Mouse (Mus musculus) heart, embryonic 11.5 days (tissue): ENCODE data around the gene Lsm2. TPM values are rescaled to one million over a fixed set of nuclear protein-coding genes. Genes with fewer than 3 reads are reported as not detected.
A peak's percentile ranks its signal among the peaks of the same experiment; 100 is the strongest.
"Not testable (repeated sequence)": the region's sequence is repeated elsewhere in the genome, so short reads cannot be mapped to it uniquely, and the experiment has no call there.

Experiments used
- ATAC-seq: fragments of 200-750 bp; cut with Nextera tagmentation; replicated peaks from 2 replicates; pipeline ENCODE4 v1.8.0; 2017; ENCODE audit warnings: moderate library complexity; ENCODE audit not compliant: insufficient number of reproducible peaks, low FRiP score, low TSS enrichment
- H3K27ac ChIP-seq: fragments of 300-500 bp; sonication (generic); 2 replicates; pipeline ENCODE4 v1.5.1; 2014; ENCODE audit warnings: mild to moderate bottlenecking, low read depth, low read length
- H3K27me3 ChIP-seq: fragments of 300-500 bp; sonication (generic); 2 replicates; pipeline ENCODE4 v1.6.1; 2014; ENCODE audit warnings: mild to moderate bottlenecking, low read length, mixed read lengths; ENCODE audit not compliant: control insufficient read depth, insufficient read depth
- H3K36me3 ChIP-seq: fragments of 300-500 bp; sonication (generic); 2 replicates; pipeline ENCODE4 v1.6.1; 2014; ENCODE audit warnings: mild to moderate bottlenecking, low read length, moderate library complexity, mixed read lengths; ENCODE audit not compliant: control insufficient read depth, insufficient read depth
- H3K4me1 ChIP-seq: fragments of 300-500 bp; sonication (generic); 2 replicates; pipeline ENCODE4 v1.6.1; 2014; ENCODE audit warnings: low read length; ENCODE audit not compliant: control insufficient read depth, insufficient read depth
- H3K4me2 ChIP-seq: fragments of 300-500 bp; sonication (generic); 2 replicates; pipeline ENCODE4 v1.6.1; 2014; ENCODE audit warnings: mild to moderate bottlenecking, moderate library complexity
- H3K4me3 ChIP-seq: fragments of 300-500 bp; sonication (generic); 2 replicates; pipeline ENCODE4 v1.5.1; 2014; ENCODE audit warnings: low read depth, low read length
- H3K9ac ChIP-seq: fragments of 300-500 bp; sonication (generic); 2 replicates; pipeline ENCODE4 v1.6.1; 2014; ENCODE audit warnings: mild to moderate bottlenecking, low read depth, low read length, moderate library complexity
- H3K9me3 ChIP-seq: fragments of 300-500 bp; sonication (generic); replicated peaks from 2 replicates; pipeline ENCODE4 v1.6.1; 2016; ENCODE audit warnings: low read length; ENCODE audit not compliant: control insufficient read depth
- WGBS: fragments of 180-500 bp; shearing (Covaris S2); extraction: QIAGEN DNeasy Blood & Tissue Kit; methylation state at CpG from one replicate; pipeline ENCODE4 v1.1.7; 2014; ENCODE audit not compliant: insufficient replicate concordance; 5-methylcytosine and 5-hydroxymethylcytosine counted together
- polyA plus RNA-seq: library from polyadenylated mRNA; unstranded; fragments of >200 nt; fragmentation: Nextera tagmentation; extraction: Ambion mirVana; gene quantifications from 2 replicates; pipeline ENCODE4 v1.2.1, GENCODE M21; 2014

The Lsm2 gene
- polyA plus RNA-seq, 1 experiment from 2014 or later = 169 TPM

- H3K27ac ChIP-seq = no peak overlapping the region; the same call in 1 of the 2 replicates
- H3K4me2 ChIP-seq = peak overlapping the region; percentile 91; the same call in 1 of the 2 replicates
- H3K9me3 ChIP-seq = no peaks in the 10 kb centered on the region
- no peak overlapping the region for H3K9ac ChIP-seq
- H3K4me1 ChIP-seq = peaks cover 10% of the 10 kb centered on the region
- peaks cover 7% of the 10 kb centered on the region; the same call in 1 of the 2 replicates for H3K27me3 ChIP-seq
- no peak for ATAC-seq
- 81% methylated on average over 3 of the region's 3 CpGs for WGBS
- H3K36me3 ChIP-seq = peaks cover 19% of the 10 kb centered on the region
- H3K4me3 ChIP-seq = no peak overlapping the region
Observed at GRCm38 (mm10) chr17:34953258-34953657, 28.4 kb upstream of the Lsm2 start.

GRCm38 (mm10) chr17:34953904-34954303 lies 27.8 kb upstream of the Lsm2 start:
- Histone ChIP-seq H3K4me3 (no peak overlapping the region), H3K27ac (no peak overlapping the region), H3K9ac (no peak overlapping the region), H3K4me2 (no peak overlapping the region), H3K4me1 (peaks cover 10% of the 10 kb centered on the region), H3K27me3 (peaks cover 7% of the 10 kb centered on the region; the same call in 1 of the 2 replicates), H3K36me3 (peaks cover 19% of the 10 kb centered on the region), H3K9me3 (no peaks in the 10 kb centered on the region)
- ATAC-seq = no peak
- WGBS = 88% methylated on average over 4 of the region's 4 CpGs

GRCm38 (mm10) chr17:34954831-34955230 lies 26.8 kb upstream of the Lsm2 start:
- Histone ChIP-seq H3K9ac (no peak overlapping the region), H3K36me3 (peaks cover 15% of the 10 kb centered on the region), H3K4me1 (peaks cover 12% of the 10 kb centered on the region), H3K4me3 (no peak overlapping the region), H3K9me3 (no peaks in the 10 kb centered on the region), H3K27ac (no peak overlapping the region), H3K4me2 (no peak overlapping the region), H3K27me3 (peaks cover 7% of the 10 kb centered on the region; the same call in 1 of the 2 replicates)
- WGBS = 78% methylated on average over 4 of the region's 4 CpGs
- ATAC-seq = no peak

GRCm38 (mm10) chr17:34955884-34956283 lies 25.8 kb upstream of the Lsm2 start:
- ATAC-seq = no peak
- peaks cover 11% of the 10 kb centered on the region for H3K4me1 ChIP-seq
- no peak overlapping the region for H3K9ac ChIP-seq
- no peaks in the 10 kb centered on the region for H3K9me3 ChIP-seq
- no peak overlapping the region for H3K4me2 ChIP-seq
- WGBS = 75% methylated on average over 3 of the region's 3 CpGs
- H3K27me3 ChIP-seq = peaks cover 7% of the 10 kb centered on the region; the same call in 1 of the 2 replicates
- H3K36me3 ChIP-seq = peaks cover 5% of the 10 kb centered on the region
- H3K4me3 ChIP-seq = no peak overlapping the region
- H3K27ac ChIP-seq = no peak overlapping the region

GRCm38 (mm10) chr17:34956340-34956739 lies 25.3 kb upstream of the Lsm2 start:
- Histone ChIP-seq H3K27ac (no peak overlapping the region), H3K4me2 (no peak overlapping the region), H3K9ac (no peak overlapping the region), H3K4me1 (peaks cover 7% of the 10 kb centered on the region), H3K9me3 (no peaks in the 10 kb centered on the region), H3K4me3 (no peak overlapping the region), H3K36me3 (0 out of 2 replicates have a peak, but pooled peaks cover under 1% of the 10 kb centered on the region), H3K27me3 (peaks cover 7% of the 10 kb centered on the region; the same call in 1 of the 2 replicates)
- ATAC-seq = no peak
- 33% methylated on average over 1 of the region's 1 CpGs for WGBS

- H3K4me3 ChIP-seq, H3K27ac ChIP-seq: not testable (repeated sequence)
- WGBS = 16% methylated on average over 28 of the region's 40 CpGs
Observed at GRCm38 (mm10) chr17:34957291-34957690, 24.4 kb upstream of the Lsm2 start.

GRCm38 (mm10) chr17:34957966-34958365 lies 23.7 kb upstream of the Lsm2 start:
- H3K27ac ChIP-seq, H3K4me2 ChIP-seq, H3K9ac ChIP-seq, H3K9me3 ChIP-seq, H3K4me1 ChIP-seq, ATAC-seq, H3K27me3 ChIP-seq, H3K36me3 ChIP-seq, H3K4me3 ChIP-seq: not testable (repeated sequence)
- 22% methylated on average over 23 of the region's 40 CpGs for WGBS

More at GRCm38 (mm10) chr17:34957291-34957690, 24.4 kb upstream of the Lsm2 start:
- not testable (repeated sequence) for H3K4me1 ChIP-seq, H3K9ac ChIP-seq, H3K4me2 ChIP-seq, ATAC-seq, H3K36me3 ChIP-seq, H3K9me3 ChIP-seq, H3K27me3 ChIP-seq

GRCm38 (mm10) chr17:34958734-34959129 lies 22.9 kb upstream of the Lsm2 start:
- H3K36me3 ChIP-seq, H3K27ac ChIP-seq, H3K27me3 ChIP-seq, H3K9ac ChIP-seq, H3K4me1 ChIP-seq, H3K9me3 ChIP-seq: not testable (repeated sequence)
- peak overlapping the region; percentile 58 for H3K4me3 ChIP-seq
- 0 out of 2 replicates have a peak, but pooled peaks have one; percentile 3 for ATAC-seq
- peak overlapping the region; percentile 84 for H3K4me2 ChIP-seq
- WGBS = 4% methylated on average over 28 of the region's 47 CpGs

GRCm38 (mm10) chr17:34959130-34959778 lies 22.4 kb upstream of the Lsm2 start, which contains the start of gene Hspa1b:
Gene Hspa1b (minus strand): TSS chr17:34959238.
- H3K9me3 ChIP-seq, H3K36me3 ChIP-seq, H3K4me1 ChIP-seq, H3K27me3 ChIP-seq: not testable (repeated sequence)
- Histone ChIP-seq H3K4me2 (peak within 1 kb of the TSS; percentile 84), H3K4me3 (peak within 1 kb of the TSS; percentile 58), H3K27ac (peak within 1 kb of the TSS; percentile 94), H3K9ac (peak within 1 kb of the TSS; percentile 80)
- WGBS = under 1% methylated on average over 26 of the region's 32 CpGs
- ATAC-seq = peak; percentile 91
